Mouse (Mus musculus) c-Kit-positive CD71-positive TER-119-positive erythroid progenitor cells, embryonic 14.5 days (primary cell): ENCODE results near the gene Srf.

Experiments used
- DNase-seq: peaks from one replicate; pipeline ENCODE4 v3.0.0-alpha.2; 2013; ENCODE audit warnings: low spot score

Gene Srf

GRCm38 (mm10) chr17:46513329-46513728, 42.6 kb downstream of the Srf start:
- DNase-seq: no peak

- DNase-seq: no peak
These were observed 44.8 kb downstream of the Srf start for GRCm38 (mm10) chr17:46511059-46511710.

DNA sequence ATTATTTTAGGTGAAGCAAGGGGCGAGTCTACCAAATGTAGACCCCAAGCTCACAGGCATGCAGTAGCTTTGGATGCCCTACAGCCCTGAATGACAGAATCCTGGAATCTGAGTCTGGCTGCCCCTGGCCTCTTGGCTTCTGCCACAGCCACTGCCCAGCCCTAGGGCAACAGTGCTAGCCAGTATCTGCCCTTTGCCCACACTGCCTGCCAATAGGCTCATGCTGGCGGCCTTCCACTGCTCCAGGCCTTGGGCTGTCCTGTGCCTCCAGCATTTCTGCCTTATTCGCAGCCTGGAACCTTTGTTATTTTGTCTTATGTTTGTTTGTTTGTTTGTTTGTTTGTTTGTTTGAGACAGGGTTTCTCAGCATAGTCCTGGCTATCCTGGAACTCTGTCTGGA, 50.4 kb downstream of the Srf start:
- DNase-seq: no peak

- no peak for DNase-seq
These were observed 51.9 kb downstream of the Srf start for GRCm38 (mm10) chr17:46503847-46504638.

GRCm38 (mm10) chr17:46502775-46503174, 53.2 kb downstream of the Srf start:
- DNase-seq: no peak
